Mouse (Mus musculus) spleen, embryonic (tissue): Measurements from ENCODE around the gene Tnfrsf12a.

ENCODE experiments used
- CTCF ChIA-PET: fragments of 350-600 bp; sonication (Branson Sonifier 250); formaldehyde crosslinking; loops from one replicate; lab custom pipeline; 2022; lab: Charles Lee

Gene Tnfrsf12a

DNA sequence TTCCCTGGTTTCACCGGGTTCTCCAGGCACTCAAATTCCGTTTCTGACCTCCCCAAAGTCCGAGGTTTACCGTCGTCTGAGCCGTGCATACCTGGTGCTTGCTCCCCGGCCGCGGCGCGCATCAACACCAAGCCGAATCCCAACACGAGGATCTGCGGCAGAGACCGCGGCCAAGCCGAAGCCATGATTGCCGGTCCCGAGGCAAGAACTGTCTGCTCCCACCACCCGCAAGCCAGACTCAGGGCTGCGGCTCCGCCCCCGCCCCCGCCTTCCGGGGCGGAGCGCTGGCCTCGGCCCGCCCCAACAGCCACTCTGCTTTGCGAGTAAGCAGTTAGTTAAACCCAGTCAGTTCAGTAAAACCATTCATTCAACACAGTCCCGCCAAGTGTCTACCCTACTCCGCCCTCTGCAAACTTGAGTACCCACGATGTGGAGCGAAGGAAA is at the start of gene Tnfrsf12a:
Tnfrsf12a (minus strand) TSS at position 233 of the 444 bp plus-strand sequence.
- CTCF ChIA-PET, result no interaction called here

DNA sequence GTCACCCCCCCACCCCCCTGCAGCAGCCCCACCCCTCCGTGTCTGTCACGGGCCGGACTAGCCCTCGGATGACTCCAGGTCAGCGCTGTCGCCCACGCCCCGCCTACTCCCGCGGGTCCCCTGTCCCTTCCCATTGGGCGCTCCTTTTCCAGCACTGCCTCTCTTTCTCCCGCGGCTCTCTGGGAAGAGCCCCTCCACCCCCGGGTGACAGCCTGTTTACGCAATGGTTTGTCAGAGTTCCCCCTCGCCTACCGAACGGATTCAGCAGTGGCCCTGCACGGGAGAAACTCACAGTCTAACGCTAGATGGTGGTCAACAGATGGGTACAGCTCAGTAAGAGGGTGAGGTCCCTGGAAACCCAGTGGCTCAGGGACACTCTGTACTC is 49.5 kb upstream of the Tnfrsf12a start:
- CTCF ChIA-PET, result interaction anchor here (0.6 kb wide), 1 partner anchor 77 kb away, joined by 8 read pairs; no protein-coding TSS in a partner anchor

DNA sequence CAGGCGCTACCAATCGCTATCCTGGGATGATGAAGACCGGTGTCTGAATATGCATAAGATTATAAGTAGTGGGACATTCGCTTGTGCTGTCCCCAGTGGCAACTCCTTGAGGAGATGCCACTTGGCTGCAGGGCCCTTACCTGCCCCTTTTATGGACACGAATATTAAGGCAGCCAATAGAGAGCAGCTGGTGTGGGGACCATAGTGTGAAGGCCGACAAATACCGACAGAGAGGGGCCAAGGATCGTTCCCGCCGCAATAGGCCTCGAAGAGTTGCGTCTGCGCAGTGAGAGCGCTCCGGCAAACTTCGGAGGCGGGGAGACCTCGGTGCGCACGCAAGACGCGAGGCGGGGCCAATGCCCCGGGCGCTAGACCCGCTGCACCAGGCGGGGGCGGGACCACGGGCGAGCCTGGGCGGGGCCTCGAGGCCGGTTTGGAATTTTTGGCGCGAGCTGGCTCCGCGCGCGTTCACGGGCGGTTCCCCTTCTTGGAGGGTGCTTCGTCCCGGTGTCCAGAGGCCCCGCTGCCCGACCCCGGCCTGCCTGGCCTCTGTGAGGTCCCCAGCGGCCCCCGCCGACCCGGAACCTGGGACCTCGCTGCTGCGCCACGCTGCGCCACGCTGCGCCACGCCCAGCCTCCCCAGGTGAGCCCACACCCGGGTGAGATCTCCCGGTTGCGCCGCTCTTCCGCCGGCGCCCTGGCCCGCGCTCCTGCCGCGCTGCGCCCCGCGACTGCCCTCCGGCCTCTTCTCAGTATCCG is 48.9 kb upstream of the Tnfrsf12a start, which contains the start of gene Pkmyt1:
Pkmyt1 (plus strand) TSS at position 338 of the 759 bp plus-strand sequence.
- CTCF ChIA-PET, result interaction anchor here (0.6 kb wide), 1 partner anchor 78 kb away, joined by 8 read pairs; no protein-coding TSS in a partner anchor

DNA sequence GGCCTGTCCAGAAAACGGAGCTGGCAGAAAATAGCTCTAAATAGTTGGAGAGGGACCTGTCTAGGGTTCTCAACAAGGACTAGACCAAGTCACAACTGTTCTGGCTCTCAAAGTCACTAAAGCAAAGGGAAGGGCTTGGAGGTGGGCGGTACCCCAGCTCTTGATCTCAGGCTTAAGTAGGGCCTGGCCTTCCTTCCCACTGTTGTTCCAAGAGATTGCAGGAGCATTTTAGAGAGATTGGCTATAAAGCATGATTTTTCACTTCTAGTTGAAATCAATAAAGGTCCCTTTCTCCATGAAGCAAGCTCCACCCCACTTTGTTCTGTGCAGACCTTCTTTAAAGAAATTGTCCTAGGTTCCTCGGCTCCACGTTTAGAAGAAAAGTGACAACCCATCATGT is 48.2 kb upstream of the Tnfrsf12a start:
- CTCF ChIA-PET, result interaction anchor here (0.6 kb wide), 1 partner anchor 159 kb away, joined by 3 read pairs; no protein-coding TSS in a partner anchor

DNA sequence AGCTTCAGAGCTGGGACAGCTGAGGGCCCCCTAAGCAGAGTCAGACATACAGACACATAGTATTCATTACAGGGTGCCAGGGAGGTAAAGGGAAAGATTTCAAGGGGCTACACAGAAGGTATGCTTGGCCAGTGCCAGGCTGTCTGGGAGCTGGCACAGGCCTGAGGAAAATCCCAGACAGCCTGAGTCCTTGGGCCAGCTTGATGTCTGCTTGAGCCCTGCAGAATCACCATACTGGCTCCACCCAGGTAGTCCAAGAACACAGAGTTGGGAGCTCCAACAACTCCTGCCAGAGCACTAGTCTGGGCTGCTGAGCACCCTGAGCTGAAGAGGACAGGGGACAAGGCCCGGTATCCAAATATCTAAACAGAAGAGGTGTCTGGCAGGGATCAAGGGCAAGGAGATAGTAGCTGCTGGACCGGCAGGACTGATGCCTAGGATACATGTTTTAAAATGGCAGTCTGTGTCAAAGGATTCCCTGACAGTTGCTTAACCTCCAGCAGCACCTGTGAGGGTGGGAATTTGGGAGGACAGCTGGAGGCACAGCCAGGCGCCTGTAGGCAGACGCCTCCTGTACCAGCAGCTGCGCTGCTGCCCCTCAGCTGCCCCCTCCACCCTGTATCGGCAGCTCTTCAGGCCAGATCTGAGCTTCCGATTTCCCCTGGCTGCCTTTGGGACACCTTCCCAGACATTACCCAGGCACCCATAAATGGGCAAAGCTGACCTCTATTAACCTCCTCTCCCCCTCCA is 45.3 kb upstream of the Tnfrsf12a start, which contains the start of gene 1520401A03Rik:
1520401A03Rik (minus strand) TSS at position 408 of the 750 bp plus-strand sequence.
- CTCF ChIA-PET, result interaction anchor here (0.8 kb wide), 1 partner anchor 13 kb away, joined by 3 read pairs; no protein-coding TSS in a partner anchor

DNA sequence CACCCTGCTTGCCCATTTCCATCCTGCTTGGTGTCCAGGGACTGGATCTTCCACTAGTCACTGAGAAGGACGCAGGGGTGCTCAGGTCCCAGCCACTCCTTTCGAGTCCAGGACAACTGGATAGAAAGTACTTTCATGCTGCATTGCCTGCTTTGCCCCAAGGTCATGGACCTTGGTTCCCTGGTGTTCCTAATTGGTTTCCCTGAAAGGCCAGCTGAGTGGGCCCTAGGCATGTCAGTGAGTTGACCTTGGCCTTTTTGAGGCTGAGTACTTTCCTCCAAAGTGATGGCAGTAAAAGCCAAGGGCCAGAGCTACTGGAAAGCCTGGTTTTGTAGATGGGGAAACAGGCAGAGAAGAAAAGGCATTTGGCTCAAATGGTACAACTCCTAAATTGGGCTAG is 44.6 kb upstream of the Tnfrsf12a start:
- CTCF ChIA-PET, result interaction anchor here (0.6 kb wide), 1 partner anchor 27 kb away, joined by 3 read pairs; no protein-coding TSS in a partner anchor

DNA sequence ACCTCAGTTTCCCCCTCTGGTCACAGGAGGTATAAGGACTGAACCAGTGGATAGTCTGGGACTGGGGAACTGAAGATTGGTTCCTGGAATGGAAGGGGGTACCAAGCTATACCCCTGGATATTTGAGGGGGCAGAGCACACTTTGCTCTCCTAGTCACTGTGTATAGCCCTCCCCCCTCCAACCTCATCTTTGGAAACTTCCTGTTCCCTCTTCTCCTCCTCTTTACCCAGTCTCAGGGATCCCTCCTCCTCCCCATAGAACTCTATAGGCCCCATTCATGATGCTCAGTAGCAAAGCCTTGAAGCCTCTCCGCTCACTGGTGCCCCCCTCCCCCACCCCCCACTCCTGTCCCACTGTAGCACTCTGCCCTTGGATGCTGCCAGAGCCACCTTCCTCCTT is 42.2 kb upstream of the Tnfrsf12a start:
- CTCF ChIA-PET, result interaction anchor here (0.6 kb wide), 1 partner anchor 19 kb away, joined by 4 read pairs; no protein-coding TSS in a partner anchor

DNA sequence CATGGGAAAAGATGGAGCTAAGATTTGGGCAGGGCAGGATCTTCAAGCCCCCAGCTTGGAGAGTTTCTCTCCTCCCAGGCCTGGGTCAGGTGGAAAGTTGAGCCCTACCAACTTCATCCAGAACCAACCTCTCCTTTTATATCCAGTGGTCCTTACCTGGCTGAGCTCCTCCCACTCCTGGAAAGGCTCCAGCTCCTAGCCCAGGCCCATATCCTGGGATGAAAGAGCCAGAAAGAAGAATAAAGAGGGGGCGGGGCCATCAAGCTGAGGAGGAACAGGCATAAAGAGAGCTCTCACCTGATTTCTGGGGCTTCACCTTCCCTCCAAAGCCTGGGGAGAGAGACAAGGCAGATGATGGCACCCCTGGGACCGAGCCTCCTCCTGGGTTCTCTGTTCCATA is 39.7 kb upstream of the Tnfrsf12a start:
- CTCF ChIA-PET, result no interaction called here

DNA sequence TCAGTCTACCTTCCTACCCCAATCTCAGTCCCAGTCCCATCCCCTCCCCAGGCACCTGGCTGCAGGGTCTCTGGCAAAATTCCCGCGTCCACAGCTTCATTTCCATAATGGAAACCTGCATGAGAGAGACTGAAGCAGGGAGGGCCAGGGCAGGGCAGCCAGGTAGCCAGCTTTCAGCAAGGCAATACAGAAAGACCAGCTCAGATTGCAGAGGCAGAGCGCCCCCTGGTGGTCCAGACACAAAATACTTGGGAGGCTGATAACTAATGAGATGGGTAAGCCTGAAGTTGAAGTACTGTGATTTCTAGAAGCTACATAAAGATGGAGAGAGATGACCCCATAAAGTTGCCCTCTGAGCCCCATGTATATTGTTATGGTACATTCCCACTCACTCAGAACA is 28.9 kb upstream of the Tnfrsf12a start:
- CTCF ChIA-PET, result interaction anchor here (0.5 to 0.6 kb wide), 2 partner anchors 48 to 62 kb away, joined by 4 read pairs; no protein-coding TSS in a partner anchor

DNA sequence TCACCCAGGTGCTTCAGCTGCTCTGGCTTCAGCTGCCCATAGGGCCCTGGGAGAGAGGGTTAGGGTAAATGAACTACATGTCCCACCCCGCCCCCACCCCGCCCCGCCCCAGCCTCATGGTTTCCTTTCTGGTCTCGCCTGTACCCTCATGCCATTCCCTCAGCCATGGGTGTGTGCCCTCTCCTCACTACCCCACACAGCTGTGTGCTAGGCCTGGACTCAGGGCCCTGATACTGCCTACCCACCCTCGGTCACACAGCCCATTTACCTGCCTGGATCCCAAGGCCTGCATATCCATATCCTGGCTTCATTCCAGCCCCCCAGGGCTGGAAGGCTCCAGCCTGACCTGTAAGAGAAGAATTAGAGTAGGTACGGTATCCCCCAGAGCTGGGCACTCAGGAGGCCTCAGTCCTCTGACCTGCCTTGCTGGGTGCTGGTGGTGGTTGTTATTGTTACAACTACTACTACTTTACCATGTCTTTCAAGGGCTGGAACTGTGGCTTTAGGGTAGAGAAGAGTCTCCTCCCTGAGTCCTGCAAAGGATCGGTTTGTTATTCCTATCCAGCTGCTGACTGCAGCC is 28.3 kb upstream of the Tnfrsf12a start:
- CTCF ChIA-PET, result interaction anchor here (0.5 kb wide), 2 partner anchors 33 to 61 kb away, joined by 4 to 7 read pairs; no protein-coding TSS in a partner anchor

DNA sequence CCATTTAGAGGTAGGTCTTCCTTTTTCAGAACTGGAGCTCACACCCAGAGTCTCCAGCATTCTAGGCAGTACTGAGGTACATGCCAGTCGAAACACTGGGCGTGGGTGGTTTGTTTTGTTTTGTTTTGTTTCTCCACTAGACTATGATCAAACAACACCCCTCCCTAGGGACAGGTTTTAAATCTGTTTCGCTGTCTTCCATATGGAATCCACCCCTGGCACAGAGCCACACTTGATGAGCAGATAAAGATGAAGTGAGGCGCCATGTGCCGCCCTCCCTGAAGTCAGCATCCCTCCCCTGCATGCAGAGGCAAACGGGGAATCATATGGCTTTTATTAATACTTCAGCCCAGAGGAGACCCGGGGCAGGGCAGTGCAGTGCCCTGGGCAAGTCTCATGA is 27.5 kb upstream of the Tnfrsf12a start:
- CTCF ChIA-PET, result interaction anchor here (1.1 kb wide), 1 partner anchor 22 kb away, joined by 4 read pairs; no protein-coding TSS in a partner anchor

DNA sequence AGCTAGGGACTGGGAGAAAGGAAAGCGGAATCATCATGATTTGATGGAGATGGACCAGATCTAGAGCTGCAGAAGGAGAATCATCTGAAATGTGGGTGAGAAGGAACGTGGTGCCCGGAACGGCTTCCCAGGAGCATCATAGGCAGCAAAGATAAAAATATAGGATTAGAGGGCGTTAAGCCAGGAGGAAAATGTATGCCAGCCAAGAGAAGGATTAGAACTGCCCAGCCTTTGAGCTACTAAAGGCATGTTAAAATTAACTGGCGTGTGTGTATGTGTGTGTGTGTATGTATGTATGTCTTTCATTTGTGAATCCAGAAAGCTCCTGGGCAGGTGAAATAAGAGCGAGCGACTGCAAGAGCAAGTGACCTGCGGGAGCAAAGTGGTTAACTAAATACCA is 26.0 kb upstream of the Tnfrsf12a start:
- CTCF ChIA-PET, result no interaction called here

DNA sequence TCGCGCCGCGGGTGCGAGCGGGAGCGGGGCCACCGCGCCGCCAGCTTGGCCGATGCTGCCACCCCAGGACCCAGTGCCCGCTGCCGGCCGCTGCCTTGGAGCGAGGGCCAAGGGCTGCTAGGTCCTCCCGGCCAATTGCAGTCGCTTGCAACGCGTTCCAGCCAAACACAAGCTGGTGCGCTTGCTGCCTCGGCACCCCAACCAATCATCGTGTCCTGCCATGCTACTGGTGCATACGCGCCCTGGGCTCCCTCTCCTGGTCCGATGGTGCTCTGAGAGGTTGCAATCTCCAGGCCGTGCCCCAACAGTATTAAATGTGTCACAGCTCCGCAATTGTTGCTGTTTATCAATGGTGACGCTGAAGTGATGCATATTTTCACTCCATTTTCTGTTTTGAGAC is 22.8 kb upstream of the Tnfrsf12a start:
- CTCF ChIA-PET, result interaction anchor here (1.2 kb wide), 1 partner anchor 39 kb away, joined by 5 read pairs; the partner anchor contains the start of gene Bicdl2

DNA sequence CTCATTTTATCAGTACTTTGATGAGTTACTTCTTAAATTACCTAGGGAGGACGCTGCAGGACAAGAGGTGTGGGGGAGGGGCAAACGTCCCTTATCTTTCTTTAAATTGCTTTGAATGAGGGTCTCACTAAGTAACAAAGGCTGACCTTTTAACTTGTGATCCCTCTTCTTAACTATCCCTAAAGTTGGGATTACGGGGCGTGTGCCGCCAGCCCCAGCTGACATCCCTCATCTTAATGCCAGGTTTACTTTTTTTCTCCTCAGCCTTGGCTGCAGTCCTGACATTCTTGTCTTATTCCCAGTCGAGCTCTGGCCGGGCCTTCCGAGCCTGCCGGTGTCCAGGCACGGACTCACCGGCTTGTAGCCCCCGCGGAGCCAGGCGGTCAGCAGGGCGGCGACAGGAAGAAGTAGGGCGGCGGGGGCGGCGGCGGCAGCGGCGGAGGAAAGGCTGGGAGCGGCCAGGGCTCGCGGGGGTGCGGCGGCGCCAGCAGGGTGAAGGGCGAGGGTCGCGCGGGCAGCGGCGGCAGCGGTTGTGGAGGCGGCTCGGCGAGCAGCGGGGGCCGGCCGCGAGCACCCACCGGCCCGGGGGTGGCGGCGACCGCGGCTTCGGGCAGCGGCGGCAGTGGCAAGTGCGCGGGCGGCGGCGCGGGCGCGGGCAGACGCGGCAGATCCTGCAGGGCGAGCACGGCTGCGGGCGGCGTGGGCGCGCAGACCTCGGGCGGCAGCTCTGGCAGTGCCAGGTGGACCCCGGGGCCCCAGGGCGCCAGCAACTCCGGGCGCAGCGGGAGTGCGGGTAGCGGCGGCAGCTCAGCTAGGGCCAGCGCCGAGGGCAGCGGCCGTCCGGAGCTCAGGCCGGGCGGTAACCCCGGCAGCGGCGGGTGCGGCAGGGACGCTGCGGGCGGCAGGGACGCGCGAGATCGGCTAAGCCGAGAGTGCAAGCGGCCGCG is 22.1 kb upstream of the Tnfrsf12a start:
- CTCF ChIA-PET, result interaction anchor here (0.5 to 1.2 kb wide), 3 partner anchors 38 to 266 kb away, joined by 3 to 5 read pairs (median 3); partner anchors contain the start of gene Bicdl2

DNA sequence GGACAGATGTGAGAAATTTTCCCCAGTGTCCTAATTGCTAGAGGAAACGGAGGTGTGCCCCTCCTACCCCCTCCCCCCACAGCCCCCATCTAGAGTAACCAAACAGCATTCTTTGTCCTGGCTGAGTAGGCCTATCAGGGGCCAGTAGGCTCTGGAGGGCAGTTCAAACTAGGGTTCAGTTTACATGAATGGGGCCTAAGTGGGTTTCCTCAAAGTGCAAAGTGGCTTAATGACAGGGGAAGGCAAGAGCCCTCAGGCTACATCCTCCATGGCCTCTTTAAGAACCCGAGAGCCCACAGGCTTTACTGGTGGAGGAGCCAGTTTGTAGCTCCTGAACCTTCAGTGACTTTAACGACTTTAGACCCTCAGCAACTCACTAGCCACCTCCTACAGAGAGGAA is 18.5 kb upstream of the Tnfrsf12a start:
- CTCF ChIA-PET, result no interaction called here

DNA sequence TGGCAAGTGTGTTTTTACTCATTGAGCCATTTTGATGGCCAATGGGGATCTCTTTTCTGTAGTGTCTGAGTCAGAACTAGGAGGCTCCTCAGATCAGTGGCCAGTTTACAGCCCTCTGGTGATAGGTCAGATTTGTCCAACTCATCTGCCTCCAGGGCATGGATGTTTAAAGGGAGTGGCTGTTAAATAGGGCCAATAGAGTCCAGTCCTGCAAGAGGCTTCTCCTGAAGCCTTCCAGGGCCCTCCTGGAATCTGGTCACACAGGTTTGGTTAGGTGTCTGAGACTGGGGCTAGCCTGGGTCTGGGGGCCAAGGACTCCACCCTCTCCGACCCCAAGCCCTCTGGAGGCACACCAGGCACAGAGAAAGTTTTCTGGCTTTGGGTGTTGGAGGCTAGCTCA is 17.2 kb upstream of the Tnfrsf12a start:
- CTCF ChIA-PET, result no interaction called here

DNA sequence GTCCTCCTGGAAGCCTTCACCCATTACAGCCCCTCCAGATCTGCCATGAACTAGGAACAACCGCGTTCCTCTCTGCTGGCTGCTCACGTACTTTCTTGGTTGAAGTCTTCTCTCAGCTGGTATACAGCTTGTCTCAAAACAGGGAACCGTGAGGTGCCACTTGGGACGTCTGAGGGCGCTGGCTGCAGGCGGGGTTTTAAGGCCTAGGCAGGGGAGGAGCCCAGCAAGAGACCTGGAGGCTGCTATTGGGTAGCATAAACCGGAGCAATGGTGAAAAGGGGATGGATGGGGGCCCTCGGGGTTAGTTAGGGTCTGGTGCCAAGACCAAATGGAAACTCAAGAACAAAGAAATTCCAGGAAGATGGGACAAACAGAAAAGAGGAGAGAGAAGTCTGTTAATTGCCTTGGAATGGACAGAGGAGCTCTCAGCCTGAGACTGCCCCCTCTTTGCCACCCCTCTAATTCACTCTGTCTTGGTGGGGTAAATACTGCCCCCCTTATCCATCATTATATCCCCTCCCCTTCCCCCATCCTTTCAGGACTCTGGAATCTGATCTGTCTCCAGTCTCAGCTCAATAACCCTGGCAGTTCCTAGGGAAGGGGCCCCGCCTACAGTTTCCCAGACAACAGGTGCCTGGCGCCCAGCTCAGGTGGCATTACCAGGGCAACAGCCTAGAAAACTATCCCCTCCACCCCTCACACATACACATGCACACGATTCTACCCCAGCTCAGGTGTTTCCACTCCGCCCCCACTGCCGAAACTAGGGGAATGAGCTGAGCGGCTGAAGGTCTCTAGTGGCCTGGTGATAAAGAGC is 6.8 kb upstream of the Tnfrsf12a start, which contains the start of gene Cldn9:
Cldn9 (minus strand) TSS at position 171 of the 817 bp plus-strand sequence.
- CTCF ChIA-PET, result no interaction called here

DNA sequence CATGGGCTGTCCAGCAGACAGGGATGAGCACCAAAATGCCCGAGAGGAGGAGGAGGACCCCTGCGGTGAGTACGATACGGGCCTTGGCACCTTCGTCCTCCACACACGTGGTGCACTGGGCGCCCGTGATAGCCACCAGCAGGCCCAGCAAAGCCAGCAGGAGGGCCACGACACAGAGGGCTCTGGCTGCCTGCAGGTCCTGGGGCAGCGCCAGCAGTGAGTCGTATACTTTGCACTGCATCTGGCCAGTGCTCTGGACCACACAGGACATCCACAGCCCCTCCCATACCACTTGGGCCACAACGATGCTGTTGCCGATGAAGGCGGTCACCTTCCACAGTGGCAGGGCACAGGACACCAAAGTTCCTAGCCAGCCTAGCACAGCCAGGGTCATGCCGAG is 6.0 kb upstream of the Tnfrsf12a start:
- CTCF ChIA-PET, result no interaction called here

DNA sequence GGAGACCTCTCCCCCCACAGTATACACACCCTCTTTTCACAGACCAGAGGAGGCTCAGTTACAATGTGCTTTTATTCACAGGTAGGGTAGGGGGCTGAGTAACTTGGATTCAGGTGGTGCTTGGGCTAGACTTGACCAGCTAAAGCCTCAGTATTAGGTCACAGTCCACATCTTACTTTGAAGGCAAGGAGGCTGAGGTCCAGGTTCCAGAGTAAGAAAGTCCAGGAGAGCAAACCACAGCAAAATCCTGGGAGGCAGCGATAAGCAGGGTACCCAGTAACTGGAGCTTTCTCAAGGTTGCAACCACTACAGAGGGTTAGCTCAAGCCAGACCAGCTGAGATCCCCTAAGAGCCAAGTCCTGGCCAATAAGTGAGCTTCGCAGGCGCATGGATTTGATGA is 5.3 kb upstream of the Tnfrsf12a start:
- CTCF ChIA-PET, result interaction anchor here (1.1 kb wide), 1 partner anchor 22 kb away, joined by 4 read pairs; no protein-coding TSS in a partner anchor
